Mouse (Mus musculus) embryonic facial prominence, embryonic 10.5 days (tissue): ENCODE data around the gene Trabd2b. TPM values are rescaled to one million over a fixed set of nuclear protein-coding genes. Genes with fewer than 3 reads are reported as not detected.

Source experiments
- DNase-seq: peaks from one replicate; pipeline ENCODE4 v3.0.0-alpha.2; 2017; ENCODE audit warnings: low spot score
- H3K27ac ChIP-seq: fragments of 300-500 bp; sonication (generic); replicated peaks from 2 replicates; pipeline ENCODE4 v1.5.1; 2016; ENCODE audit warnings: mild to moderate bottlenecking
- H3K27me3 ChIP-seq: fragments of 300-500 bp; sonication (generic); replicated peaks from 2 replicates; pipeline ENCODE4 v1.6.1; 2016; ENCODE audit warnings: low read depth, mild to moderate bottlenecking; ENCODE audit not compliant: poor library complexity, severe bottlenecking
- H3K36me3 ChIP-seq: fragments of 300-500 bp; sonication (generic); replicated peaks from 2 replicates; pipeline ENCODE4 v1.6.1; 2016; ENCODE audit warnings: mild to moderate bottlenecking, moderate library complexity
- H3K4me1 ChIP-seq: fragments of 300-500 bp; sonication (generic); 2 replicates; pipeline ENCODE4 v1.6.1; 2016
- H3K4me3 ChIP-seq: fragments of 300-500 bp; sonication (generic); 2 replicates; pipeline ENCODE4 v1.5.1; 2016; ENCODE audit warnings: mild to moderate bottlenecking, moderate library complexity
- H3K9me3 ChIP-seq: fragments of 300-500 bp; sonication (generic); 2 replicates; pipeline ENCODE4 v1.6.1; 2016; ENCODE audit warnings: mild to moderate bottlenecking
- WGBS: fragments of 180-500 bp; shearing (Covaris S2); methylation state at CpG from one replicate; pipeline ENCODE4 v1.1.7; 2016; 5-methylcytosine and 5-hydroxymethylcytosine counted together
- polyA plus RNA-seq: library from polyadenylated mRNA; unstranded; fragments of >200 nt; fragmentation: Nextera tagmentation; extraction: Ambion mirVana; gene quantifications from 2 replicates; pipeline ENCODE4 v1.2.1, GENCODE M21; 2016

The Trabd2b gene
- polyA plus RNA-seq, 1 experiment from 2014 or later = 0.81 TPM

- H3K4me1 ChIP-seq = peaks cover 45% of the 10 kb centered on the region
- no peak overlapping the region for H3K4me3 ChIP-seq
- WGBS = 61% methylated on average over 1 of the region's 1 CpGs
- H3K9me3 ChIP-seq = no peaks in the 10 kb centered on the region
- H3K27me3 ChIP-seq = peaks cover 9% of the 10 kb centered on the region
- peak overlapping the region; percentile 58 for H3K27ac ChIP-seq
- H3K36me3 ChIP-seq = no peaks in the 10 kb centered on the region
- peak; percentile 59 for DNase-seq
Measured at GRCm38 (mm10) chr4:114568081-114568605, 161.6 kb downstream of the Trabd2b start.

- Histone ChIP-seq H3K36me3 (no peaks in the 10 kb centered on the region), H3K4me3 (no peak overlapping the region), H3K27me3 (no peaks in the 10 kb centered on the region), H3K27ac (peak overlapping the region; percentile 8; the same call in 1 of the 2 replicates), H3K9me3 (no peaks in the 10 kb centered on the region), H3K4me1 (peaks cover 22% of the 10 kb centered on the region)
- DNase-seq = peak; percentile 38
- WGBS = 44% methylated on average over 12 of the region's 12 CpGs
Measured at GRCm38 (mm10) chr4:114578153-114578950, 171.8 kb downstream of the Trabd2b start.

DNA sequence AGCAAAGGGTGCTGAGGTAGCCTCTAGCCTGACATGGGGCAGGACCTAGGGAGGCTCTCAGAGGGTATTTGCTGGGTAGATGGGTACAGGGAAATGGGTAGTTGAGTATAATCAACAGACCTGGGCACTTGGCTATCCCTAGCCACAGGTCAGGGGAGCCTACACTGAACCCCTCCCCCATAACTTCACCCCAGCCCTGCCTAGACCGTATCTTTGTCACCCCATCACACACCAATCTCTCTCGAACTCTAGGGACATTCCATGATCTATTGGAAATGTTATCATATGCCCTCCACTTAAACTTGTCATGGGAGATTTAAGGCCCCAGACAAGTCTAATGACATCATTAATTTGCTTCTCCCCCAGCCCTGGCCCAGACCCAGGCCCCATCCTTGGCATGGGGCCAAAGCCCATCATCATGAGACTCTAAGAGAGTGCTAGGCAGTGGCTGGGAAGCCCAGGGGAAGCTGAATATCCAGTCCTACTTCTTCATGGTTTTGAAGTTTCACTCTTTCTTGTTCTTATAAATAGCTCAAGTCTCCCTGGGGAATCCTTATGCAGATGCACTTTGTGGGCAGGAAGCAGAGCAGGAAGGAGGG is 177.1 kb downstream of the Trabd2b start:
- WGBS = 83% methylated on average over 2 of the region's 2 CpGs
- no peak overlapping the region for H3K27ac ChIP-seq
- H3K36me3 ChIP-seq = no peaks in the 10 kb centered on the region
- DNase-seq = no peak
- peaks cover 11% of the 10 kb centered on the region for H3K4me1 ChIP-seq
- no peak overlapping the region for H3K4me3 ChIP-seq
- H3K27me3 ChIP-seq = no peaks in the 10 kb centered on the region
- H3K9me3 ChIP-seq = no peaks in the 10 kb centered on the region

- Histone ChIP-seq H3K4me1 (peaks cover 15% of the 10 kb centered on the region), H3K4me3 (no peak overlapping the region), H3K9me3 (no peaks in the 10 kb centered on the region), H3K27ac (no peak overlapping the region), H3K36me3 (no peaks in the 10 kb centered on the region), H3K27me3 (no peaks in the 10 kb centered on the region)
- DNase-seq = no peak
- WGBS = 88% methylated on average over 1 of the region's 1 CpGs
Measured at GRCm38 (mm10) chr4:114584686-114585085, 178.2 kb downstream of the Trabd2b start.

- Histone ChIP-seq H3K4me1 (peaks cover 42% of the 10 kb centered on the region), H3K27ac (peak overlapping the region; percentile 78), H3K4me3 (0 out of 2 replicates have a peak overlapping the region, but pooled peaks have one; percentile 5), H3K9me3 (no peaks in the 10 kb centered on the region), H3K27me3 (peaks cover 5% of the 10 kb centered on the region; the same call in 1 of the 2 replicates), H3K36me3 (no peaks in the 10 kb centered on the region)
- 35% methylated on average over 13 of the region's 13 CpGs for WGBS
- peak; percentile 76 for DNase-seq
Measured at GRCm38 (mm10) chr4:114593554-114594215, 187.2 kb downstream of the Trabd2b start.

DNA sequence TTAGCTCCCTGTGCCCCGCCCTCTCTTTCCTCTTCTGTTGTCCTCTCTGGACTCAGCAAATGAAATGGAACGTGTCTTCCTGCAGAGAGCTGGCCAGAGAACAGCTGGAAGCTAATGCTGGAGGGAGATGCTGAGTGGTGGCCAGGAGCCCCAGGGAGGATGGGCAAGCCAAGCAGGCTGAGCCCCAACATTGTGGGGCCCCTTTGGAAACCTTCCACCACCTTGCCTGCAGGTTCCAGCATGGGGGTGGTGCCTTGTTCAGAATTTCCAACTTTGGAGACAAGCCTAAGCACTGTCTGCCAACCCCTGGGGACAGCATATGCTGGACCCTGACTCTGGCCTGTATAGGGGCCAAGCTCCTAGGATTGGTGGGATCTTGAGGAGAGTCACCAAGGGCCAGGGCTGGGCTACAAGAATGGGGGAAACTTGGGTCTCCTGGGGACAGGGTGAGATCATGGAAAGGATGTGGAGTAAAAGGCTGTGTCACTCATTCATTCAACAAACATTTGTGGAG is 188.7 kb downstream of the Trabd2b start:
- WGBS = 47% methylated on average over 2 of the region's 2 CpGs
- H3K27me3 ChIP-seq = peaks cover 12% of the 10 kb centered on the region; the same call in 1 of the 2 replicates
- DNase-seq = no peak
- H3K4me1 ChIP-seq = peaks cover 32% of the 10 kb centered on the region
- no peak overlapping the region for H3K4me3 ChIP-seq
- H3K27ac ChIP-seq = peak overlapping the region; percentile 40; the same call in 1 of the 2 replicates
- no peaks in the 10 kb centered on the region for H3K36me3 ChIP-seq
- no peaks in the 10 kb centered on the region for H3K9me3 ChIP-seq

GRCm38 (mm10) chr4:114599121-114599520 is 192.6 kb downstream of the Trabd2b start:
- H3K4me3 ChIP-seq = no peak overlapping the region
- no peak overlapping the region for H3K27ac ChIP-seq
- no peaks in the 10 kb centered on the region for H3K36me3 ChIP-seq
- DNase-seq = peak; percentile 67
- peaks cover 40% of the 10 kb centered on the region for H3K4me1 ChIP-seq
- peaks cover 12% of the 10 kb centered on the region; the same call in 1 of the 2 replicates for H3K27me3 ChIP-seq
- H3K9me3 ChIP-seq = no peaks in the 10 kb centered on the region

DNA sequence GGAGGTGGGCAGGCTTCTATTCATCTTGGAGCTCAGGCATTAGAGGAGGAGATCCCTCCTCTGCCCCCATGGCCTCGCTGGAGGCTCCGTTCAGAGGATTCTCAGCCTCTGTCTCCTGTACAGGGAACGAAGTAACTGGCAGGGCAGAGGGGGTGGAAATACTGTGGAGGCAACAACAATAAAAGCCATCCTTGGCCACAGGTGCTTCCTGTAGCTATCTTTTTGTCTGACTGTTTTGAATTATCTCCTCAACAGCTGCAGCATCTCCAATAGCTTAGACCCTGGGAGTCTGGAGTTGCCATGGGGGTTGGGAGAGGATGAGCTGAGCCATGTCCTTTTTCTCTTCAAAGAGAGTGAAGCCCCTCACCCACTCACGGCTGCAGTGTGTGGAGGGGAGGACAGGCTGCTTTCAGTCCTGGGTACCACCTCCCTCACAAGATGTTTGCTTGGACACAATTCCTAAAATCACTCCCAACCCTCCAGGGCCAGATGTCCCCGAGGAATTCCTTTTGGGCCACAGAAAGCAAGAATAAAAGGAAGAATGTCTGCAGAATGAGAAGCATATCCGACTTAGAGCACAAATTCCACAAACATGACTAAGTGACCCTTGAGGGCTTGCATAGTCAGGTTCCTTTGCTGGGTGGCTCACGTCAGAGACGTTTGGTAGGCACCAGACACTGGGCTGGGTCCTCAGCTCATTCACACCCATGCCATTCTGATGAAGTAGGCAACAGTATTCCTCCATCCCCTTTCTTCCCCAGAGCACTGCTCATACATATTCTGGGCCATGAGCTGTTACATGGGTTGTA is 194.9 kb downstream of the Trabd2b start:
- H3K4me1 ChIP-seq = peaks cover 27% of the 10 kb centered on the region
- no peak overlapping the region for H3K4me3 ChIP-seq
- H3K36me3 ChIP-seq = no peaks in the 10 kb centered on the region
- DNase-seq = no peak
- H3K27ac ChIP-seq = 0 out of 2 replicates have a peak overlapping the region, but pooled peaks have one; percentile 35
- no peaks in the 10 kb centered on the region for H3K9me3 ChIP-seq
- 48% methylated on average over 8 of the region's 8 CpGs for WGBS
- H3K27me3 ChIP-seq = 0 out of 2 replicates have a peak, but pooled peaks cover 11% of the 10 kb centered on the region

- Histone ChIP-seq H3K36me3 (no peaks in the 10 kb centered on the region), H3K4me1 (peaks cover 22% of the 10 kb centered on the region), H3K27ac (no peak overlapping the region), H3K27me3 (no peaks in the 10 kb centered on the region), H3K4me3 (no peak overlapping the region), H3K9me3 (no peaks in the 10 kb centered on the region)
- 78% methylated on average over 3 of the region's 3 CpGs for WGBS
- DNase-seq = no peak
Measured at GRCm38 (mm10) chr4:114605670-114606069, 199.1 kb downstream of the Trabd2b start.

DNA sequence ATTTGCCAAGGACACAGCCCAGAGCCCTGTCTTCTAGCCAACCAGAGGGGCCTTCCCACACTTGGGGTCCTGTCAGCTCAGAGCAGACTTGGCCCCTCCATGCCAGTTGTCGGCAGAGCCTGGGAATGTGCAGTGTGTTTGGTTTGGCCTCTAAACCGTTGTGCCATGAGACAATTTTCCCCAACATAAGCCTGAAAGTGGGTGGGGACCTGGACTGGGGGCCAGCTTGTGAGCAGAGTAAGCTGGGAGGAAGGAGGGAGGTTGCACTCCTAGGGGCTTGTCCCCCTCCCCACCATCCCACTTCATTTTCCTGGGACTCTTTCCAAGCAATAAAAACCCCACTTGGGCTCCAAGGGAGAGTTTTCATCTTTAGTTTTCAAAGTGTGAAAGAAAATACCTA is 201.3 kb downstream of the Trabd2b start:
- H3K36me3 ChIP-seq = no peaks in the 10 kb centered on the region
- no peak overlapping the region for H3K27ac ChIP-seq
- no peak for DNase-seq
- H3K4me1 ChIP-seq = peaks cover under 1% of the 10 kb centered on the region; the same call in 1 of the 2 replicates
- H3K27me3 ChIP-seq = no peaks in the 10 kb centered on the region
- no peak overlapping the region for H3K4me3 ChIP-seq
- H3K9me3 ChIP-seq = no peaks in the 10 kb centered on the region
- 80% methylated on average over 2 of the region's 2 CpGs for WGBS

DNA sequence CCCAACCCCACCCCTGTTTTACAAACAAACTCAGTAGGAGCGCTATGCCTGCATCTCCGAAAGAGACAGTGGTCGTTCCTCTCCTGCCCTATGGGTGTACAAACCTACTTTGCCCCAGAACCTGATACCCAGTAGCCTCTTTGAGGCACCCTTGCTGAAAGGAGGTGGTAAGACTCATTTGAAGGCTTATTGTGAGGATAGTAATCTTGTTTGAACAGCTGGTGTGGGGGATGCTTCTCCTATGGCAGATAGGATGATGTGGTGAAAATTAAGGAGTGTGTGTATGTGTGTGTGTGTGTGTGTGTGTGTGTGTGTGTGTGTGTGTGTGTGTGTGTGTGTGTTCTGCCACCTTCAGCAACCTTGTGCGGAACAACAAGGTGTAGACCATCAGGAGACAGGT is 202.8 kb downstream of the Trabd2b start:
- Histone ChIP-seq H3K36me3 (no peaks in the 10 kb centered on the region), H3K9me3 (no peaks in the 10 kb centered on the region), H3K4me3 (no peak overlapping the region), H3K4me1 (no peaks in the 10 kb centered on the region), H3K27ac (no peak overlapping the region), H3K27me3 (no peaks in the 10 kb centered on the region)
- DNase-seq = no peak
- WGBS = 88% methylated on average over 4 of the region's 4 CpGs
